Mouse (Mus musculus) forebrain, embryonic 13.5 days (tissue): ENCODE results near the gene Pkn1. TPM values are rescaled to one million over a fixed set of nuclear protein-coding genes. Genes with fewer than 3 reads are reported as not detected.

ENCODE experiments used
- ATAC-seq: fragments of 200-750 bp; cut with Nextera tagmentation; 2 replicates; pipeline ENCODE4 v1.8.0; 2017
- H3K27ac ChIP-seq: fragments of 300-500 bp; sonication (generic); 2 replicates; pipeline ENCODE4 v1.5.1; 2015; ENCODE audit warnings: inconsistent platforms, mild to moderate bottlenecking, moderate library complexity
- H3K27me3 ChIP-seq: fragments of 300-500 bp; sonication (generic); 2 replicates; pipeline ENCODE4 v1.6.1; 2015; ENCODE audit warnings: mild to moderate bottlenecking, inconsistent platforms
- H3K36me3 ChIP-seq: fragments of 300-500 bp; sonication (generic); 2 replicates; pipeline ENCODE4 v1.6.1; 2015; ENCODE audit warnings: mild to moderate bottlenecking, inconsistent platforms; ENCODE audit not compliant: poor library complexity, severe bottlenecking
- H3K4me1 ChIP-seq: fragments of 300-500 bp; sonication (generic); 2 replicates; pipeline ENCODE4 v1.6.1; 2015; ENCODE audit warnings: inconsistent platforms
- H3K4me2 ChIP-seq: fragments of 300-500 bp; sonication (generic); 2 replicates; pipeline ENCODE4 v1.6.1; 2015; ENCODE audit warnings: inconsistent platforms, mild to moderate bottlenecking, moderate library complexity
- H3K4me3 ChIP-seq: fragments of 300-500 bp; sonication (generic); 2 replicates; pipeline ENCODE4 v1.5.1; 2015; ENCODE audit warnings: mild to moderate bottlenecking, inconsistent platforms
- H3K9ac ChIP-seq: fragments of 300-500 bp; sonication (generic); 2 replicates; pipeline ENCODE4 v1.6.1; 2015; ENCODE audit warnings: mild to moderate bottlenecking, inconsistent platforms
- H3K9me3 ChIP-seq: fragments of 300-500 bp; sonication (generic); replicated peaks from 2 replicates; pipeline ENCODE4 v1.6.1; 2016; ENCODE audit warnings: inconsistent platforms
- WGBS: fragments of 180-500 bp; shearing (Covaris S2); methylation state at CpG from one replicate; pipeline ENCODE4 v1.1.7; 2015; 5-methylcytosine and 5-hydroxymethylcytosine counted together
- polyA plus RNA-seq: library from polyadenylated mRNA; unstranded; fragments of >200 nt; fragmentation: Nextera tagmentation; extraction: Ambion mirVana; gene quantifications from 2 replicates; pipeline ENCODE4 v1.2.1, GENCODE M21; 2015

The Pkn1 gene
- polyA plus RNA-seq, 1 experiment from 2014 or later, result 25.6 TPM

- no peak for ATAC-seq
- WGBS, result 94% methylated on average over 2 of the region's 2 CpGs
- H3K36me3 ChIP-seq, result peaks cover 57% of the 10 kb centered on the region
Measured at GRCm38 (mm10) chr8:83719693-83720092, 20.7 kb upstream of the Pkn1 start.

GRCm38 (mm10) chr8:83719048-83719447 lies 20.1 kb upstream of the Pkn1 start:
- H3K4me2 ChIP-seq, result no peak overlapping the region
- H3K4me1 ChIP-seq, result peaks cover 17% of the 10 kb centered on the region
- peaks cover 51% of the 10 kb centered on the region for H3K36me3 ChIP-seq
- WGBS, result 89% methylated on average over 2 of the region's 2 CpGs
- H3K27ac ChIP-seq, result no peak overlapping the region
- H3K9ac ChIP-seq, result no peak overlapping the region
- no peak overlapping the region for H3K4me3 ChIP-seq
- no peaks in the 10 kb centered on the region for H3K27me3 ChIP-seq
- H3K9me3 ChIP-seq, result no peaks in the 10 kb centered on the region
- ATAC-seq, result no peak

More at GRCm38 (mm10) chr8:83719693-83720092, 20.7 kb upstream of the Pkn1 start:
- no peak overlapping the region for H3K27ac ChIP-seq
- H3K4me3 ChIP-seq, result no peak overlapping the region
- H3K4me2 ChIP-seq, result no peak overlapping the region
- no peak overlapping the region for H3K9ac ChIP-seq
- H3K4me1 ChIP-seq, result peaks cover 17% of the 10 kb centered on the region
- H3K9me3 ChIP-seq, result no peaks in the 10 kb centered on the region
- no peaks in the 10 kb centered on the region for H3K27me3 ChIP-seq

- no peak for ATAC-seq
- Histone ChIP-seq H3K9ac (no peak overlapping the region; the same call in 1 of the 2 replicates), H3K27me3 (0 out of 2 replicates have a peak, but pooled peaks cover 3% of the 10 kb centered on the region), H3K9me3 (no peaks in the 10 kb centered on the region), H3K27ac (no peak overlapping the region), H3K36me3 (peaks cover 26% of the 10 kb centered on the region), H3K4me3 (peak overlapping the region; percentile 96), H3K4me1 (peaks cover 17% of the 10 kb centered on the region), H3K4me2 (peak overlapping the region; percentile 94)
- WGBS, result 77% methylated on average over 2 of the region's 2 CpGs
Measured at GRCm38 (mm10) chr8:83716563-83716962, 17.6 kb upstream of the Pkn1 start.

GRCm38 (mm10) chr8:83715771-83716170 lies 16.8 kb upstream of the Pkn1 start:
- Histone ChIP-seq H3K9me3 (no peaks in the 10 kb centered on the region), H3K27ac (peak overlapping the region; percentile 91; the same call in 1 of the 2 replicates), H3K36me3 (peaks cover 18% of the 10 kb centered on the region), H3K27me3 (0 out of 2 replicates have a peak, but pooled peaks cover 6% of the 10 kb centered on the region), H3K9ac (peak overlapping the region; percentile 87), H3K4me2 (peak overlapping the region; percentile 94), H3K4me1 (peaks cover 17% of the 10 kb centered on the region), H3K4me3 (peak overlapping the region; percentile 96)
- 1% methylated on average over 17 of the region's 17 CpGs for WGBS
- no peak for ATAC-seq

- Histone ChIP-seq H3K27me3 (0 out of 2 replicates have a peak, but pooled peaks cover 6% of the 10 kb centered on the region), H3K4me3 (peak within 1 kb of the TSS; percentile 96), H3K9me3 (no peaks in the 10 kb centered on the region), H3K4me2 (peak within 1 kb of the TSS; percentile 94), H3K27ac (peak within 1 kb of the TSS; percentile 91), H3K9ac (peak within 1 kb of the TSS; percentile 87), H3K36me3 (peaks cover 12% of the 10 kb centered on the region), H3K4me1 (peaks cover 17% of the 10 kb centered on the region)
- ATAC-seq, result peak; percentile 100
- under 1% methylated on average over 63 of the region's 63 CpGs for WGBS
Measured at GRCm38 (mm10) chr8:83715031-83715690, 16.2 kb upstream of the Pkn1 start, which contains the start of gene Ddx39. TSS of gene Ddx39 (plus strand) at chr8:83715177.

GRCm38 (mm10) chr8:83714676-83715030 lies 15.7 kb upstream of the Pkn1 start:
- H3K9ac ChIP-seq, result no peak overlapping the region
- H3K36me3 ChIP-seq, result peaks cover 7% of the 10 kb centered on the region
- no peak overlapping the region for H3K27ac ChIP-seq
- peaks cover 17% of the 10 kb centered on the region for H3K4me1 ChIP-seq
- H3K9me3 ChIP-seq, result no peaks in the 10 kb centered on the region
- H3K4me3 ChIP-seq, result peak overlapping the region; percentile 96
- WGBS, result 17% methylated on average over 8 of the region's 8 CpGs
- no peak for ATAC-seq
- 0 out of 2 replicates have a peak, but pooled peaks cover 6% of the 10 kb centered on the region for H3K27me3 ChIP-seq
- peak overlapping the region; percentile 94 for H3K4me2 ChIP-seq

GRCm38 (mm10) chr8:83707554-83707953 lies 8.6 kb upstream of the Pkn1 start:
- Histone ChIP-seq H3K27ac (no peak overlapping the region), H3K9ac (no peak overlapping the region), H3K4me3 (no peak overlapping the region), H3K9me3 (no peaks in the 10 kb centered on the region), H3K27me3 (0 out of 2 replicates have a peak, but pooled peaks cover 10% of the 10 kb centered on the region), H3K36me3 (no peaks in the 10 kb centered on the region), H3K4me1 (no peaks in the 10 kb centered on the region), H3K4me2 (no peak overlapping the region)
- WGBS, result 78% methylated on average over 8 of the region's 8 CpGs
- no peak for ATAC-seq

- H3K36me3 ChIP-seq, result no peaks in the 10 kb centered on the region
- H3K27me3 ChIP-seq, result 0 out of 2 replicates have a peak, but pooled peaks cover 6% of the 10 kb centered on the region
- no peak overlapping the region for H3K4me2 ChIP-seq
- H3K9me3 ChIP-seq, result no peaks in the 10 kb centered on the region
- no peaks in the 10 kb centered on the region for H3K4me1 ChIP-seq
- no peak overlapping the region for H3K27ac ChIP-seq
- ATAC-seq, result no peak
- H3K9ac ChIP-seq, result no peak overlapping the region
- WGBS, result 62% methylated on average over 5 of the region's 5 CpGs
- no peak overlapping the region for H3K4me3 ChIP-seq
Measured at GRCm38 (mm10) chr8:83706411-83706810, 7.4 kb upstream of the Pkn1 start.

GRCm38 (mm10) chr8:83703426-83703825 lies 4.4 kb upstream of the Pkn1 start:
- WGBS, result 87% methylated on average over 4 of the region's 4 CpGs
- Histone ChIP-seq H3K4me3 (no peak overlapping the region), H3K27me3 (0 out of 2 replicates have a peak, but pooled peaks cover 4% of the 10 kb centered on the region), H3K27ac (no peak overlapping the region), H3K36me3 (no peaks in the 10 kb centered on the region), H3K4me1 (peaks cover 8% of the 10 kb centered on the region), H3K9ac (no peak overlapping the region), H3K4me2 (no peak overlapping the region), H3K9me3 (no peaks in the 10 kb centered on the region)
- no peak for ATAC-seq

- Histone ChIP-seq H3K4me3 (no peak overlapping the region), H3K36me3 (no peaks in the 10 kb centered on the region), H3K27ac (no peak overlapping the region), H3K9ac (no peak overlapping the region), H3K4me2 (no peak overlapping the region), H3K27me3 (0 out of 2 replicates have a peak, but pooled peaks cover 4% of the 10 kb centered on the region), H3K4me1 (peaks cover 22% of the 10 kb centered on the region), H3K9me3 (no peaks in the 10 kb centered on the region)
- WGBS, result 82% methylated on average over 9 of the region's 9 CpGs
- no peak for ATAC-seq
Measured at GRCm38 (mm10) chr8:83700423-83701085, 1.6 kb upstream of the Pkn1 start.

GRCm38 (mm10) chr8:83699566-83699965 lies 587 bp upstream of the Pkn1 start:
- 49% methylated on average over 9 of the region's 9 CpGs for WGBS
- peaks cover 22% of the 10 kb centered on the region for H3K4me1 ChIP-seq
- H3K4me2 ChIP-seq, result peak overlapping the region; percentile 97
- H3K9ac ChIP-seq, result peak overlapping the region; percentile 96
- no peaks in the 10 kb centered on the region for H3K9me3 ChIP-seq
- peak overlapping the region; percentile 69; the same call in 1 of the 2 replicates for H3K27ac ChIP-seq
- peak overlapping the region; percentile 91 for H3K4me3 ChIP-seq
- 0 out of 2 replicates have a peak, but pooled peaks cover 2% of the 10 kb centered on the region for H3K27me3 ChIP-seq
- no peak for ATAC-seq
- H3K36me3 ChIP-seq, result no peaks in the 10 kb centered on the region

- H3K9ac ChIP-seq, result peak overlapping the region; percentile 96
- peak overlapping the region; percentile 97 for H3K4me2 ChIP-seq
- H3K4me3 ChIP-seq, result peak overlapping the region; percentile 91
- H3K27ac ChIP-seq, result peak overlapping the region; percentile 69; the same call in 1 of the 2 replicates
- no peaks in the 10 kb centered on the region for H3K36me3 ChIP-seq
- no peaks in the 10 kb centered on the region for H3K27me3 ChIP-seq
- ATAC-seq, result peak; percentile 22
- H3K4me1 ChIP-seq, result peaks cover 22% of the 10 kb centered on the region
- 6% methylated on average over 15 of the region's 15 CpGs for WGBS
- H3K9me3 ChIP-seq, result no peaks in the 10 kb centered on the region
Measured at GRCm38 (mm10) chr8:83698291-83698660, 703 bp downstream of the Pkn1 start.
